Mouse (Mus musculus) monocyte, adult 2 months (primary cell): ENCODE data around the gene St3gal4.

Source experiments
- DNase-seq, 2 experiments: peaks; one replicate each; pipeline ENCODE4 v3.0.0; 2022; ENCODE audit warnings: low spot score in 2 of 2, low read depth in 1 of 2

Gene St3gal4

DNA sequence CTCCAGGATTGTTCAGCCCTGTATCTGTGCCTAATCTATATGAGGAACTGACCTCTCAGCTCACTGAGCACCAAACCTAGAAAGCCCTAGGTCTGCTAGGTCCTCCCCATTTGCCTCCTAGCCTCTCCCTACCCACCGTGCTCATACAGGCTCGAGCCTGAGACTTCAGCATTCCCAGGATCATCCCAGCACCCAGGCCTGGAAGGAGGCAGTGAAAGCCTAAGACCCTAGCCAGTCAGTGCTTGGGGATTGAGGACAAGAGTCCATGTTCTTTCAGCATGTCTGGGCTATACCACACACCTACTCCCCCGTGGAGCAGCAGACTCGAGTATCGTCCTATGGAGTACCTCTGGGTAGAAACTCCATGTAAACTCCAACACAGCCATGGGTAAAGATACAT is 11.7 kb downstream of the St3gal4 start:
- DNase-seq = no peak

DNA sequence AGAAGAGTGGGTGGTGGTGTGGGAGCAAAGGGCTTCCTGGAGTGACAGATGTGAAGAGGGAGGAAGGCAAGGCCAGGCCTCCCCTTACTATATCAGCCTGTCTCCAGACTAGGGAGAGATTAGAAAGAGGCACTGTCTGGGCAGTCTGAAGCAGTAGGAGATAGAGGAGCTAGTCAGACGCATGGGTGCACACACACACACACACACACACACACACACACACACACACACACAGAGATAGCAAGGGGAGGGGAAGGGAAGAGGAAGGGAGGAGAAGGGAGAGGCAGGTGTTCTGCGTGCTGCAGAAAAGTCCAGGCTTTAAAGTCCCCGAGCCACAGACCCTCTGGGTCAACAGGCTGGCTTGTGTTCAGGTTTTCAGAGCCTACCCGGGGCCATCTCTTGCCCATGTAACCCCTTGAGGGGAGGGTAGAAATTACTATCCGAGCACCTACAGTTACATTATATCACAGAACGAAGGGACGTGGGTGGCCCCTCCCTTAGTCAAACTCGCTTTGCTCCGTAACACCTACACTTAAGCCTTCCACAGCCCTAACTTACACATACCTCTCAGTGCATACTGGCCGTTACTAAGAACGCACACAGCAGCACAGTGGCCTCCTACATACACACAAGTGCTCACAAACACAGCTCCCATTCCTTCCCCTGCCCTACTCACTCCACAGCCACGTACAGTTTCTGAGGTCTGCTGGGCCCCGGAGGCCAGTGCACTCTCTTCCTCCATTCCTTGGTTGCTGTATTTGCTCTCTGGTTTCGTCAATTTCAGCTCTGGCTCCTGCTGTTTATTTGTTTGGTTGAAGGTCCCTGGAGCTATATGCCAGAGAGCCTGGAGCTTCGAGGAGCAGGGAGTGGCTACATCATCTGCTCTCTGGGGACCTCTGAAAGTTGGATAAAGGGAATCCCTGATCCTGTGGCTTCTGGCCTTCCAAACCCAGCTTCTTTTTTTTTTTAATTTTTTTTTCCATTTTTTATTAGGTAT is 12.9 kb downstream of the St3gal4 start:
- DNase-seq = no peak

DNA sequence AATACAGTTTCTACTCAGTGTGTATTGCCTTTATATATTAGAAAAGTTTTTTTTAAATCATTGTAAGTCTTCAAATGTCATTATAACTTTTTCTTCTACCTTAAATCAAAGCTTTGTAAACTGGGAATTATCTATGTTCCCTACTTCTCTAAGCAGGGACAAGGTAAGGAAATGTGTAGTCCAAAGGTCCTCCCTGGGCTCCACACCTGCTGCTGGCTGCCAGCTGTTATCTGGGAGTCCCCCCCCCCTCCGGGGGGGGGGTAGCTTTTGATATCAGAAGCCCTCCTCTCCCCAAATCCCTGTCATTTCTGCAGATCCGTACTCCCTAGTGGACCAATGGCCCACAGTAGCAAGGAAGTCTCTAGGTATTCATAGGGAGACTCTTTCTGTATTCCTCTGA is 13.6 kb downstream of the St3gal4 start:
- no peak for DNase-seq

DNA sequence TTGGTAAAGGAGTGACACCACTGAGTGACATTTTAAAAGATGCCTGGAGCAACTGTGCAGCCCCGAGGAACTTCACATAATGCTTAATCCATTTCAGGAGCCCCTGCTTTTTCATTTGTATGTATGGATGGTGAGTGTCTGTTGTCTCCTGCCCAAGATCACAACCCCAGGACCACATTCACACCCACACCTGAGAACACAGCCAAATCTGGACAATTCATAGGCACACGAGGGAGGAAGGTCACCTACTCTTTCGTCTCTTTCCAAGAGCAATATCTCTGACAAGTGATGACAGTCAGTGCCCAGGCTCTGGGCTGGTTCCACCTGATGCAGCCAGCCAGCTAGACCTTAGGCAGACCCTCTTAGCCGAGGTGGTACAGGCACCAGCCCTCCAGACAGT is 14.4 kb downstream of the St3gal4 start:
- DNase-seq = no peak

DNA sequence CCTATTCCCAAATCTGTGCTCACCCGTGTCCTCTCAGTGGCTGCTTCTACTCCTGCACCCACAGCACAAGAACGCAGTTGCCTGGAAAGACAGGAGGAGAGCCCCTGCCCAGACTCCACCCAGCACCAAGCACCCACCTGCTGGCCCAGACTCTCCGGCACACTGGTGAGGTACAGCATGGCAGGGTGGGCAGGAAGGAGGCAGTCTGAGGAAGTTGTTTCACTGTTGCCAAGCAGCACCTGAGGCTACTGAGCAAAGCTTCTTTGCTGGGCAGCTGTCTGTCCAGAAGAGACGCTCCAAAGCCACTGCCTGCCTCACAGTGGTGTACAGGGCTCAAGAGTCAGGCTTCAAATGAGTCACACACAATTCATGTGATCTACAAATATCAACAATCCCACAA is 20.3 kb downstream of the St3gal4 start:
- no peak for DNase-seq

DNA sequence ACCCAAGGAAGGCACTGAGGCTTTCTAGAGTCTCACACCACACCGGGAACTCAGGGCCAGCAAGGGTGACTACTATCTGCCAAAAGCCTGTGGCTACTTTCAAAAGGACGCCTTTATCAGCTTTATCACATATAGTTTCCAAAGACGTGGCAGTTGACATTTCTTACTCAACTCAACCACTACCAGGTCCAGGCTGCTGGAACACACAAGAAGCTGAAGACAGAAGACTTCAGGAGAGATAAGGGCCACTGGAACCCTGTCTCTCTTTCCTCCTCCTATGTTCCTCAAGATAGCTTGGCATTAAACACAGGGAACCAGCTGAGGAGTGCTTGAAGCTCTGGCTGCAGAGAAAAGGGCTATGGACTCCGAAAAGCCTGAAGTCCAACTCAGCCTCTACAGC is 21.2 kb downstream of the St3gal4 start:
- DNase-seq = no peak

DNA sequence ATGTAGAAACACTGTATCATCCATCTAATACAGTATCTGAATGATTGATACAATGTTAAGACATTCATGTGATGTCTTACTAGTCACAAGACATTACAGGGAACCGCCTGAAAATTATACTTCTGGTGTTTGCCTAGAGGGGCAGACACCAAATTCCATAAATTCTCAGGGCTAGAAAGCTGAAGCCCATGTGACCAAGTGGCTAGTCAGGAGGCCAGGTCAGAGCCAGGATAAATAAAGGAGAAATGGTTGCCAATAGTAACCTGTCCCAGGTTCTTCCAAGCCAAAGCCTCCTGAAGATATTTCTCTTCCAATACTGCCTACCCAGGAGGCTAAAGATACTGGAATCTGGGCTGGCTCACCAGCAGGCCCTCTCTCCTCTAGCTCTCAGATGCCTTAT is 23.3 kb downstream of the St3gal4 start:
- no peak for DNase-seq

DNA sequence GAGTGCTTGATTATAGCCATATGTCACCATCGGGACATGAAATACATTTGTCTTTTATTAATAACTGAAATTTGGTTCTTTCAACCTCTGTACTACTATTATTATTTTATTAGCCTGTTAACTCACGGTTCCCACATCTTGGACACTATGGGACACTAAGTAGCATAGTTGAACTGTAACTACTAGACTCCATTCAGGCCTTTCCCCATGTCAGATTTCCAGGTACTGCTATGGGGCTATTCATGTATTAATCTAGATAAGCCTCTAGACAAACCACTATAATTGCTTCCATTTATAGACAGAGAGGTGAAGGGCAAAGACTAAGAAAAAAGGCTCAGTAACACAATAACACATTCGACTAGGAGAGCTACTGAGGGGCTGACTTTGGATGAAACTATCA is 25.7 kb downstream of the St3gal4 start:
- no peak for DNase-seq

DNA sequence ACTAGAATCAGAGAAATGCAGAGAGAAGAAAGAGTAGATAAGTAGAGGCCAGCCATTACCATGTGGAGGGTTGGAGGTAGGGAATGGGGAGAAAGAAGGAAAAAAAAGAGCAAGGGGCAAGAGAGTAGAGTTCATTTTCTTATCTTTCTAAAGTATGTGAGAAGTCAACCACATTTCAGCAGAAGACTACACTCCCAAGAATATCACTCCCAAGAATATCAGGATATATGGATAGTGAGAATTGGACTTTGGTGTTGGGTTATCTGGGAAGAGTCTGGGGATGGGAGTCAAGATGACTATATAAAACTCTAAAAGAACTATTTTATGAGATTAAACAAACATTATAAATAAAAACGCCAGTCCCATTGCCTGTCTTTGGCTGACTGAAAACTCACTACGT is 26.2 kb downstream of the St3gal4 start:
- DNase-seq = no peak

DNA sequence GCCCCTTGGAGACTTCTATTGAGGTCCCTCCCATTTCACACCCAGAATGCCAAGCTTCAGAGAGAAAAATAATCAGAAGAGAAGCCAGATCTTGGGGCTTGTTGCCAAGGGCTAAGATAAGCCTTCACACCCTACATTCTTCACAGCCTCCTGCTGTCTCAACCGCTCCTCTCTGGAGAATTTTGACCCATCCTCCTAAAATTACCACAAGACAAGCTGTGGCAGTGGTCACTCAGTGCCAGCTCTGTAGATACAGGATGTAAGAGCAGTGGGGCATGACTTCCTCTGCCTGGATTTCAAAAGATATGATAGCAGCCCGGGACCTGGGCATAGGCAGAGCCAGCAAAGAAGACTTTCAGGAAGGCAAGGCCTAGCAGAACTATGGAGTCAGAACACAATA is 57.6 kb downstream of the St3gal4 start:
- DNase-seq = no peak

DNA sequence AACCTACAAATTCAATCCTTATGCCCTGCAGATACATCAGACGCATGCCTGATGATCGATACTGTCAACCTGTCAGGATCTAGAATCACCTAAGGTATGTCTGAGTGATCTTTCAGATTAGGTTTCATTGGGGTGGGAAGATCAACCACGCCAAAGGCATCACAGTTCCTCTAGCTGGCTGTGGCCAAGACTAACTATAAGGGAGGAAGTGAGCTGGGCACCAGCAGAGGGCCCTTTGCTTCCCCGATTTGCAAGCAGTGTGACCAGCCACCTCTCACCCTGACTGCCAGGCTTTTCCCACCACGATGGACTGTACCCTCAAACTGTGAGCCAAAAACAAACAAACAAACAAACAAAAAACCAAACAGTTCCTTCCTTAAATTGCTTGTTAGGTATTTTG is 59.2 kb downstream of the St3gal4 start:
- DNase-seq = no peak

DNA sequence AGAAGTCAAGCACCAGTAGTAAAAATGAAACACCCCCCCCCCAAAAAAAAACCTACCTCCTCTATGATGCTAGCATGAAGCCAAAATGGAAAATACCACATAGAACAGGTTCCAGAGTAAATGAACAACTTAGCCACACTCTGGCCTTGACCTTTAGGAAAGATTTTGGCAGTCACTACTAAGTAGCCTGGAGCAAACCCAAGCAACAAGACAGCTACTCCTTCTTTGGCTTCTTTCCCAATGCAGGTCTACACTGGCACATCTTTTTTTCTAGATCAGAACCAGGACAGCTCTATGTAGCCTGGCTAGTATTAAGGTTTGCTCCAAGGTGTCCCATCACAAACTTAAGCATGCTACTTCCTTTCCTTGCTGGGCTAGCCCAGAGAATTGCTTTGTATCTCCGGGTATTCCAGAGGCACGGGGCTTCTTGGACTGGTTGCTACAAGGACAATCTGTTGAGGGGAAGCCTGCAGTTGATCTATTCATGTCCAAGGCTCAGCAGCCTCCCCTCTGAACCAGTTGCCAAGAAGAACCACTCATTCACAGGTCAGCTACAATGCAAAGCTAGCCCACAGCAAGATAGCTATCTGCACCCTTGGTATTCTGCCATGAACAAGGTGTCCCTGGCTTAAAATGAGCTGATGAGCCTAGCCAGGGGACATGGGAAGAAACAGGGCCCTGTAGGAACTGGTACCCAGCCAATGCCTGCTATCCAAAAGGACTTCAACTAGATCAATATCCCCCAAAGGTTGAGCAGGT is 60.3 kb downstream of the St3gal4 start:
- DNase-seq = no peak

DNA sequence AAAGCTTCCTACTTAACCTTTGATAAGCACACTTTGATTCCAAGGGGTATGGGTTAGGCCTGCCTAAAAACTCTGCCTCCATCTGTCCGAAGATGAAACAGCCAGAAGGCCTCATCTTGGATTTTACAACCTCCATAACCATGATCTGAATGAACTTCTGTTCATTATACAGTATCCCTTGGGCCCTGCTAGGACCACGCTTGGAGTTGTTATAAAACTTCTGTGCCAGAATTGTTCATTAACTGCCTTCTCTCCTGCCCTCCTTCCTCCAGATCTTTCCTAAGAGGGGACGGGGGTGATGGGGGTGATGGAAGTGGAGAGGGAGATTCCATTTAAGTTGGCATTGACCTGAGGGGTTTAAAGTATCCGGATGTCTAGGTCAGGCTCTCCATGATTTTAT is 60.9 kb downstream of the St3gal4 start:
- no peak for DNase-seq

DNA sequence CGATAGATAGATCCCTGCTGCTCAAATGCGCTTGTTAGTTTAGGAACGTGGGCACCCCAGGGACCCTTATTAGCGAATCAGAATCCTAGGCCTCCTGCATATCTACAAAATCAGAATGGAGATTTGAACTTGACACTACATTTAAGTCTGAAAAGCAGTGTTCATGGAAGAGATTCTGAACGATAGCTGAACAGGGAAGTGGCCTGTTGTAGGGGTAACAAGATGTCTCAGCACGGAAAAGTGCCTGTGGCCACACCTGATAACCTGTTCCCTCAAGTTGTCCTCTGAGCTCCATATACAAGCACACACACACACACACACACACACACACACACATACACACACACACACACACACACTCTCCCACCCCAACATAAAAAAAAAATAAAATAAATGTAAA is 61.4 kb downstream of the St3gal4 start:
- no peak for DNase-seq

DNA sequence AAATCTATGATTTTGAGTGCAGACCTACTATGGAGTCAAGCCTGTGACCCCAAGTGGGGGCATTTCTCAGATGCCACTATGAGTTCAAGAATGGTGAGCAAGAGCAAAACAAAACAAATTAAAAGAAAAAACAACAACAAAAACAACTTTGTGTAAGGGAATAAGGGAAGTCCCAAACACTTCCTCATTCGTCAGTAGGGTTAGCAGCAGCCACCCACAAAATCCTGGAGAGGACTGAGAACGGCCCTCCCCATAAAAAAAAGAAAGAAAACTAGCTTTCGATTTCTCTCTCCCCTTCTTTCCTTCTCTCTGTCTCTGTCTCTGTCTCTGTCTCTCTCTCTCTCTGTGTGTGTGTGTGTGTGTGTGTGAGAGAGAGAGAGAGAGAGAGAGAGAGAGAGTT is 62.5 kb downstream of the St3gal4 start:
- DNase-seq = no peak

DNA sequence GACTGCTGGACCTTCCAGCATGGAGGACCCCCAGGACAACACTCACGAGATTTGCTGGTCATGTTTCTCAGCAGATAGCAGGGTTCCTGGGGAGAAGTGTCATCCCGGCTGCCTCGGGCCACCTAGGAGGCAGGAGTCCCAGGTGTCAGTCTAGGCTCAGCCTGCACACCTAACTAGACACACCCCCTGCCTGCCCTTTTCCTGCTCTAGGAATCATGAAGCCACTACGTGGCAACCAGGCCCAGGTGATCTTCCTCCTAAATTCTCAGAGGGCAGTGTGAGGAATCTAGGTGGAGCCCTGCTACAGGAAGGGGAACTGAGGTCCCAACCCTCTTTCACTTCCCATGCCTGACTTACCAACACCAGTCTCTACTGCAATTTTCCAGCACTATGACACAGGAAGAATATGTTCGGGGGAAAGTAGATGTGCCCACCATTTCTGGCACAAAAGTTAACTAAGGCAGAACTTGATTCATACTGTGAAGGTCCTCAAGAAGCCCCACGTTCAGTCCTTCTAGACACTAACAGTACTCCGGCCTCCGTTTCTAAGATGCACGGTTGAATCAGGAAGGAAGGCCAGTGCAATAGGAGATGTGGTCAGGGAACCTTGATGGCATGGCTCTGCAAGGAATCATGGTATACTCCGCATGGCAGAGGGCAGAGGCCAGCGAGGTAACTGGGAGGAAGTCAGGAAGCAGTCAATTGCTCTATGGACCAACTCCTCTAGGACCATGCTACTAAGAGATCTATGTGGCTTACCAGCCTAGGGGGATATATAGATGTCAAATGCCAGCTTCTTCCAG is 63.3 kb downstream of the St3gal4 start:
- peak; percentile 20 to 33 for DNase-seq

DNA sequence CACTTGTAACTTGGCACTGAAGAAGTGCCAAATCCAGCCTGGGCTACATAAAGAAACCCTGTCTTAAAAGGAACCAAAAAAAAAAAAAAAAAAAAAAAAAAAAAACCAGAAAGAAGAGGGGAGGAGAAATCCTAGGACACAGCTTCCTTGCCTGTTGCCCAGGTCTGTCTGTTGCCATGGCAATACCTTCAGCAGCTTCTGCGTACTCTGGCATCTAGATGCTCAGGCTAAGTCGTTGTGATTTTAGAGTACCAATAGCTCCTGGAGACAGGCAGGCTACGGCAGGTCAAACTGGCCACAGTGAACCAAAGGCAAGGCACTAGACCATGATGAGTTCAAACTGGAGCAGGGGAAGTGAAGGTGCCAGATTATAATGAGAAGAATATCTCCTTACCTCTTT is 65.4 kb downstream of the St3gal4 start:
- no peak for DNase-seq

DNA sequence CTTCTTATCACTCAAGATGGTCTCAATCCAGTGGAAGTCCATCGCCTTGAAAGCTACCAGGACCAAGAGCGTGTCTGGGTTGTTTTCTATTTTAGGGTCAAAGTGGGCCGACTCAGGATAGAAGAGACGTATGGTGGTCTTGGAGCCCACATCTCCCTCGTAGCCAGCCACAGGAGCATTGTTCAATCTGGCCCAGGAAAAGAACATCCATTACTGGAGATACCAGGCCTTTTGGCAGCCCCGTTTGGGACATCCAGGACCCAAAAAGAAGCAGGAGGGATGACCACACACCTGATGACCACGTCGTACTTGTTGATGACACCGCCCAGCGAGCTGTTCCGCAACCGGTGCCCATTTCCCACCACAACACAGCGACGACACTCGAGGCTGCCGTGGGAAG is 66.0 kb downstream of the St3gal4 start:
- no peak for DNase-seq

DNA sequence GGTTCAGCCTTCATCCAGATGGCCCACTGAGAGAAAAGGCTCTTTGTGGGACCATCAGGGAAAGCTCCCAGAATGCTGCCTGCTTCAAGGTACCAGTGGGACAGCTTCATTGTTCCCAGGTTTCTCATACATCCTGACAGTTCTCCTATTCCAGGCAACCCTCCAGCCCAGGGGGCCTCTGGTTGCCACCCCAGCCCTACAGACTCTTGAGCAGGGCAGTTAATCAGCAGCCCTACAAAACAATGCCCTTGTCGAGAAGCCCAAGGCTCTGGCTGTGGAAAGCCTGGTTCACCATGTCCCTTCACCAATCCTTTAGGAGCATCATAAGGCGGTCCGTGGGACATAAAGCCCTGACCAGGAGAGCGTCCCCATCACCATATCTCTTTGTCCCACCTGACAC is 66.4 kb downstream of the St3gal4 start:
- no peak for DNase-seq

DNA sequence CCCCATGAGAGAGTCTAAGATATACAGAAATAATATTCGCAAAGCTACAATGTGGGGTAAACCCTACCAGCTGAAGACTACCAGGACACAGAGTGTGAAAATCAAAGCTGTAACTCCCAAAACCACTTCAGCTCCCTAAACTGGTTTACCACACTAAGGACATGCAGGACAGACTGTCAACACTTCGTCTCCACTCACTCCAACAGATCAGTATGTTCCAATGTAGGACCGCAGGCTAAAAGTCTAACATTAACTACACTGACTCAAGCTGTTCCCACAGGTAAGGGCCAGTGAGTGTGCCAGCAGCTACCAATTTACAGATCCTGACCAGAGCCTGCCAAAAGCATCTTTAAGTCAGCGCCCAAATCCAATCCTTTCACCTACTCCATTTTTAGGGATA is 67.4 kb downstream of the St3gal4 start:
- no peak for DNase-seq

DNA sequence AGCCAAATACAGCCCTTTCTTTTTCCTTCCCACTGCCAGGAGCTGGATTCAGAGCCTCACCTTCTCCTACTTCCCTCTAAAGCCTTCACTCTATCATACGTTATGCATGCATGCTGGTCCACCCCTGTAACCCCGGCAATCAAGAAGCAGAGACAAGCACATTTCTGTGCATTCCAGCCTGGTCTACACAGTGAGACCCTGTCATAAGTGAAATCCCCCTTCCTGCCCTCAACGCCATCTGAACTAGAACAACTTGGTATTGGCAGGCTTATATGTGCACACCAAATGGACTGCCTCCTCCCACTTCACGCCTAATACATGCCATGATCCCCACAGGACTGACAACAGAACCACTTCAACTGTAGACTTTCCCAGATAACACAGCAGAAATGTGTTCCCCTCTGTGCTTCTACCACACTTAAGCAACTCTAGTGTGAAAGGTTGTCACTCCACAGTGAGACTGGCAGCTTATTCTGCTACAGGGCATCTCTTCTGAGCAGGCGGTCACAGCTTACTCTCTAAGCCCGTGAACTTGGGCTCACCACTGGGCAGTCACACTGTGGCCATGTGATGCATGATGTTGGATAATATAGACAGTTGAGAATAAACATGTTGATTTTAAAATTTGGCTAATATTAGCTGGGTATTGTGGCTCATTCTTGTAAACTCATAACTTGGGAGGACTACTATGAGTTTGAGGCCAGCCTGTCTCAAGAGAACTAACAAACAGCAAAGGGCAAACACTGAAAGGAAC is 68.2 kb downstream of the St3gal4 start:
- DNase-seq = no peak
